Mouse (Mus musculus) olfactory bulb, adult 2 months (tissue): ENCODE measurements around the gene Ptbp3. TPM values are rescaled to one million over a fixed set of nuclear protein-coding genes. Genes with fewer than 3 reads are reported as not detected.

Source experiments
- H3K27ac ChIP-seq: fragments of 200-500 bp; 2 replicates; pipeline ENCODE4 v1.5.1; 2012; ENCODE audit warnings: low read depth, low read length; ENCODE audit not compliant: insufficient read depth
- H3K4me1 ChIP-seq: fragments of 200-500 bp; 2 replicates; pipeline ENCODE4 v1.6.1; 2012; ENCODE audit warnings: low read length; ENCODE audit not compliant: control insufficient read depth, insufficient read depth
- H3K4me3 ChIP-seq: fragments of 200-500 bp; 2 replicates; pipeline ENCODE4 v1.5.1; 2012; ENCODE audit warnings: mild to moderate bottlenecking, low read depth, low read length, moderate library complexity; ENCODE audit not compliant: insufficient read depth
- CTCF ChIP-seq: fragments of 200-500 bp; IDR thresholded peaks from 2 replicates; pipeline ENCODE4 v1.5.1; 2012; ENCODE audit warnings: low read depth, mild to moderate bottlenecking, low read length, moderate library complexity; ENCODE audit not compliant: insufficient read depth
- POLR2A ChIP-seq: fragments of 200-500 bp; IDR thresholded peaks from 2 replicates; pipeline ENCODE4 v1.6.1; 2012; ENCODE audit warnings: mild to moderate bottlenecking, low read depth, low read length, moderate library complexity; ENCODE audit not compliant: insufficient read depth
- WGBS: fragments of 180-500 bp; shearing (Covaris S2); methylation state at CpG from one replicate; pipeline ENCODE4 v1.1.7; 2018; 5-methylcytosine and 5-hydroxymethylcytosine counted together
- polyA plus RNA-seq: library from polyadenylated mRNA; stranded (reverse); fragments of >200 nt; gene quantifications from 2 replicates; pipeline ENCODE4 v1.2.4, GENCODE M21; 2012; ENCODE audit warnings: low replicate concordance; ENCODE audit not compliant: missing spikeins, insufficient read depth, insufficient read length

Gene Ptbp3
- not detected in 2 replicates for polyA plus RNA-seq

GRCm38 (mm10) chr4:59549175-59549976 is at the start of gene Ptbp3:
Gene Ptbp3 (minus strand): TSS chr4:59549364.
- Histone ChIP-seq H3K4me3 (peak within 1 kb of the TSS; percentile 99), H3K27ac (peak within 1 kb of the TSS; percentile 90), H3K4me1 (no peaks in the 10 kb centered on the region)
- under 1% methylated on average over 83 of the region's 83 CpGs for WGBS
- TF ChIP-seq POLR2A (peak; percentile 65), CTCF (no peak)

- Histone ChIP-seq H3K4me1 (no peaks in the 10 kb centered on the region), H3K4me3 (no peak overlapping the region), H3K27ac (no peak overlapping the region)
- TF ChIP-seq CTCF (no peak), POLR2A (no peak)
- 87% methylated on average over 2 of the region's 2 CpGs for WGBS
Measured at GRCm38 (mm10) chr4:59596556-59596955, 47.4 kb upstream of the Ptbp3 start.

GRCm38 (mm10) chr4:59594614-59595013 is 45.5 kb upstream of the Ptbp3 start:
- TF ChIP-seq CTCF (no peak), POLR2A (no peak)
- Histone ChIP-seq H3K4me1 (no peaks in the 10 kb centered on the region), H3K27ac (no peak overlapping the region), H3K4me3 (no peak overlapping the region)
- 77% methylated on average over 2 of the region's 2 CpGs for WGBS

GRCm38 (mm10) chr4:59587872-59588226 is 38.7 kb upstream of the Ptbp3 start:
- 100% methylated on average over 1 of the region's 1 CpGs for WGBS
- Histone ChIP-seq H3K4me3 (no peak overlapping the region), H3K27ac (no peak overlapping the region), H3K4me1 (no peaks in the 10 kb centered on the region)
- TF ChIP-seq POLR2A (no peak), CTCF (no peak)

DNA sequence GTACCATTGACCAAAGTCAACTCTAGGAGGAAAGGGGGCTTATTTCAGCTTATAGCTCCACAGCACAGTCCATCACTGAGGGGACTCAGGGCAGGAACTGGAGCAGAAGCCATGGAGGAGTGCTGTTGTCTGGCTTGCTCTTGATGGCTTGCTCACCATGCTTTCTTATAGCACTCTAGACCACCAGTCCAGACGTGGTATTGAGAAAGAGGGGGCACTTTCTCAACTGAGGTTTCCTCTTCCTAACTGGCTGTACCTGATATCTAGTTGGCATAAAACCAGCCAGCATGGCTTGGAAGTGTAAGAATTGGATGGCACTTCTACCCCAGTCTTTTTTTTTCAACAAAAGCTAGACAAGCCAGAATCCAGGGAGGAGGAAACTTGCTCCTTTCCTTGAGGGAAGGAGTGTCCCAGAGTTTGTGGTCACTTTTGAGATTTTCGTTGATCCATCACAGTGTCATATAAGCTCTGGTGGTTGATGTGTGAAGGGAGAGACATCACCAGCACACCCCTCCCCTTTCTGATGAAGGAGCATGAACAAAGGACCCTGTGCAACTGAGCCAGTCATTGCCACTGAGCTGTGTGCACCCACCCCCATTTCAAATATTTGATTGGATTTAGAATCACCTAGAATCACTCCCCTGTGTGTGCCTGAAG is 38.2 kb upstream of the Ptbp3 start:
- Histone ChIP-seq H3K27ac (no peak overlapping the region), H3K4me1 (no peaks in the 10 kb centered on the region), H3K4me3 (no peak overlapping the region)
- TF ChIP-seq POLR2A (no peak), CTCF (no peak)
- 83% methylated on average over 2 of the region's 2 CpGs for WGBS

- TF ChIP-seq POLR2A (no peak), CTCF (no peak)
- Histone ChIP-seq H3K4me1 (no peaks in the 10 kb centered on the region), H3K4me3 (no peak overlapping the region), H3K27ac (no peak overlapping the region; the same call in 1 of the 2 replicates)
- 60% methylated on average over 5 of the region's 5 CpGs for WGBS
Measured at GRCm38 (mm10) chr4:59585097-59585496, 35.9 kb upstream of the Ptbp3 start.

DNA sequence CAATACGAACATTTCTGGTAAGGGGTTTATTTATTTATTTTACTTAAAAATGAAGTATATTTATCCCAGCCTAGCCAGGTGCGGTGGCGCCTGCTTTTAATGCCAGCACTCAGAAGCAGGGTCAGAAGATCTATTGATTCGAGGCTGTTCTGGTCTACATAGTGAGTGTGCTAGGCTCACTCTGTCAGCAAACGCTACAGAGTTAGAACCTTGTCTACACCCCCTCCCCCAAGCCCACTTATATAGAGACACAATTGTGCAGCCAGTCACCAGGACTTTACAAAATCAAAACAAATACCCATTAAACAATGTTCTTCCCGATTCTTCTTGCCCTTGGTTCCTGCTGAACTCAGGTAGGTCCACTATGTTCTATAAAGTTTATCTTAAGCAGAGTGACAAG is 33.0 kb upstream of the Ptbp3 start:
- 14% methylated on average over 6 of the region's 6 CpGs for WGBS
- TF ChIP-seq POLR2A = no peak
- TF ChIP-seq CTCF = no peak

DNA sequence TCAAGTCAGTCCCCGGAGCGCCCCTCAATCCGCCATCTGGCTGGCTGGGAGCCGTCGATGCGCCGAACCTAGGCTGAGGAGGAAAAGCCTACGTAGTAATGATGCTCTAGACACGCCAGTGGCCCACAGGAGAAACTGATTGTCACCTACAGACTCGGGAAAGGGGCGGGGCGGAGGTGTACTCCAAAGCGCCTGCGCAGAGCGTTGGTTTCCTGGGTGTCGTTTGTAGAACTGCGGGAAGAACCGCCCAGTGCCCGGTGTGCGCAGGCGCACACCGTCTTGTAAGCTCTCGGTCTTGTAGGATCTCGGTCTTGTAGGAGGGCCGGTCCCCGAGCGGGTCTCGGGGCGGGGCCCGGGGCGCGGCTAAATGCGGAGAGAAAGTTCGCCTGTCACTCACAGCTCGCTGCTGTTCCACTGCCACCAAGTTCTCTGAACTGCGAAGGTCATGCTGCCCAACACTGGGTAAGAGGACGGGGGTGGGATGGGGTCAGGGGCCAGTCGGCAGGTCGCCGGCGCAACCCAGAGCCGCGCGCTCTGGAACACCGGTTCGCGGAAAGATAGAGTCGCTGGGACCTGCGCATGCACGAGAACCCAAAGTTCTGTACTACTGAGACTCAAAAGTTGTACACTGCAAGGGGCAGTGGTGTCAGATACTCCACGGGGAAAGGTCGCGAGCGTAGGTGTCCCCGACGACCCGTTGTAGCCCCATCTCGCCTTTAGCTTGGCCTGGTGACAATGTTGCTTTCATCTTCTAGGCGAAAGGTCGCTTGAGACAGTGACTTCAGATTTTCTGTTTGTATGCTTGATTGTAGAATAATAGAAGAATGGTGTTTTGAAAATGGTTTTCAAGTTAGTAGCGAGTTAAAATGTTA is 32.4 kb upstream of the Ptbp3 start, which contains the start of gene Hsdl2:
Hsdl2 (plus strand) TSS at position 250 of the 872 bp plus-strand sequence.
- Histone ChIP-seq H3K27ac (peak within 1 kb of the TSS; percentile 85), H3K4me1 (no peaks in the 10 kb centered on the region), H3K4me3 (peak within 1 kb of the TSS; percentile 65)
- TF ChIP-seq POLR2A (peak; percentile 75), CTCF (no peak)
- under 1% methylated on average over 61 of the region's 61 CpGs for WGBS

More for the DNA sequence above, 33.0 kb upstream of the Ptbp3 start:
- Histone ChIP-seq H3K27ac (no peak overlapping the region), H3K4me3 (peak overlapping the region; percentile 65; the same call in 1 of the 2 replicates), H3K4me1 (no peaks in the 10 kb centered on the region)
